Mouse (Mus musculus): ENCODE data around the gene Ulk2. TPM values are rescaled to one million over a fixed set of nuclear protein-coding genes. Genes with fewer than 3 reads are reported as not detected.

Ulk2 gene
- polyA plus RNA-seq, 1 experiment = 62.3 TPM

- peak; percentile 94 to 98 for DNase-seq (ENCODE audit: extremely low spot score in 1 of 2, low spot score in 1 of 2)
Measured at GRCm38 (mm10) chr11:61761584-61762407, 93.1 kb downstream of the Ulk2 start, which contains the start of gene Prpsap2. TSS of gene Prpsap2 (minus strand) at chr11:61762088.

GRCm38 (mm10) chr11:61760518-61760917, 94.4 kb downstream of the Ulk2 start:
- peak in 1 of 2 experiments; percentile 53 for DNase-seq (ENCODE audit: extremely low spot score in 1 of 2, low spot score in 1 of 2)

GRCm38 (mm10) chr11:61757151-61757550, 97.7 kb downstream of the Ulk2 start:
- DNase-seq (ENCODE audit: extremely low spot score in 1 of 2, low spot score in 1 of 2) = no peak

DNA sequence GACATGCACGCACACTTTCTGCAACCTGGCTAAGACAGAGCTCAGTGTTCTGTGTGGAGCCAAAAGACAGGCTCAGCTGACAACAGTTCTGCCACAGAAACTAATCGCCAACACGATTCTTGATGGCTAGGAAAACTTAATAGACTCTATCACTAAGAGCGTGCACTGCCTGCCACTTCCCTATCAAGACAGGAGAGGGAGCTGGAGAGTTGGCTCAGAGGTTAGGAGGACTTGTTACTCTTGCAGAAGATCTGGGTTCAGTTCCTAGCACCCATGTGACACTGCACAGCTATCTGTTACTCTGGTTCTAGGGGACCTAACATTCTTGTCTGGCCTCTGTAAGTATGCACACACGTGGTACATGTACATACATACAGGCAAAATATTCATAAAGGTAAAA, 103.3 kb downstream of the Ulk2 start:
- peak in 1 of 2 experiments; percentile 42 for DNase-seq (ENCODE audit: extremely low spot score in 1 of 2, low spot score in 1 of 2)

GRCm38 (mm10) chr11:61747161-61747560, 107.7 kb downstream of the Ulk2 start:
- DNase-seq (ENCODE audit: extremely low spot score in 1 of 2, low spot score in 1 of 2) = no peak

DNA sequence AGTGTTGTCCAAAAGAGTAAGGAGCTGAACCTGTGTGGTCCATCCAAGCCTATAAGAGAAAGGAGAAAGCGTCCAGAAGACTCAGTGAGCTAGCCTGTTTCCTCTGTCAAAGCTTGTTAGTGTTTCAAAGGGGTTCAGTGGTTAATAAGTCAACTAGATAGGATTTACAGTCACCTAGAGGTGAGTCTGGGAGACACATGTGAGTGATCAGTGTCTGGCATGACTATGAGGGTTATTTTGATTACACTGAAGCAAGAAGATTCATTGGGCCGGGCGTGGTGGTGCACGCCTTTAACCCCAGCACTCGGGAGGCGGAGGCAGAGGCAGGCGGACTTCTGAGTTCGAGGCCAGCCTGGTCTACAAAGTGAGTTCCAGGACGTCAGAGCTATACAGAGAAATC, 109.1 kb downstream of the Ulk2 start:
- no peak for DNase-seq (ENCODE audit: extremely low spot score in 1 of 2, low spot score in 1 of 2)

DNA sequence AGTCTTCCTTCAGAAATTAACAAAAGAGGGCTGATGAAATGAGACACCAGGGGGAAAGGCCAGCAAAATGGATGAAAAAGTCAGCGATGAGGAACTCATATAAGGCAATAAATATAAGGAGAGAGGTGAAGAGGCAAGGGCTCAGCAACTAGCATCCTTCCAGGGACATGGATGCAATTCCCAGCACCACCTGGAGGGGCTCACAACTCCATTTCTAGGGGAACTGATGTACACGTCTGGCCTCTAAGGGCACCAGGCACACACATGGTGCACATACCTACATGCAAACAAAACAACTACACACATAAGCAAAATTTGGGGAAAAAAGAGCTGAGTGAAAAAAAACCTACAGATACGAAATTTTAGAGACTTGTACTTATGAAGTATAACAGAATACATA, 110.4 kb downstream of the Ulk2 start:
- no peak for DNase-seq (ENCODE audit: extremely low spot score in 1 of 2, low spot score in 1 of 2)

- no peak for DNase-seq (ENCODE audit: extremely low spot score in 1 of 2, low spot score in 1 of 2)
Measured at GRCm38 (mm10) chr11:61743768-61744167, 111.1 kb downstream of the Ulk2 start.

- no peak for DNase-seq (ENCODE audit: extremely low spot score in 1 of 2, low spot score in 1 of 2)
Measured at GRCm38 (mm10) chr11:61740500-61740899, 114.4 kb downstream of the Ulk2 start.

DNA sequence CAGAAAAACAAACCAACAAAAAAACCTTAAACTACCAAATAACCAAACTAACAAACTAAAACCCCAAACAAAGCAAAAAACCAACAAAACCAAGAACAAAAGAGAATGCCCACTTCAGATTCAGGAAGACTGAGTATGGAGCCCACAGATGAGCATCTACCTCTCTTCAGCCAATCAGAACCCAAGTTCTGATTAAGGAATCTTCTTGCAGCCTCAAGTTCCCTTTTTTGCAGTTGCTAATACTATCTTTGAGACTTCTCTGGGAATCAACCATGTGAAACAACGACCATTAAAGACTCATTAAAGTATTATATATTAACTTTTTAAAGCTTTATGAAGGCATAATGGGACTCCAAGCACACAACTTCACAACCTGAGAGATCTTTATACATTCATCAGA, 117.6 kb downstream of the Ulk2 start:
- DNase-seq (ENCODE audit: extremely low spot score in 1 of 2, low spot score in 1 of 2) = no peak

DNA sequence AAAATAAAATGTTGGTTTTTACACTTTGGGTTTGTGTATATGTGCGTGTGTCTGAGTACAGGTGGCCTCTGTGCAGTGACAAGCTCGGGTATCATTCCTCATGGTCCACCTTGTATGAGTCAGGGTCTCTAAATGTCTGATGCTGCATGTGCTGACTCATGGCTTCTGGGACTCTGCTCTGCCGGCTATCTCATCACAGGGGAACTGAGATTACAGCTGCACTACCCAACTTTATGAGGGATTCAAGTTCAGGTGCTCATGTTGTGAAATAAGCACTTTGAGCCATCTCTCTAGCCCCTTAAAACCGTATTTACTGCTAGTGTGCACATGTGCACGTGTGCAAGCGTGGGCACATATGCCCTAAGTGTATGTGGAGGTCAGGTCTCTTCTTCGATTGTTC, 122.2 kb downstream of the Ulk2 start:
- no peak for DNase-seq (ENCODE audit: extremely low spot score in 1 of 2, low spot score in 1 of 2)

DNA sequence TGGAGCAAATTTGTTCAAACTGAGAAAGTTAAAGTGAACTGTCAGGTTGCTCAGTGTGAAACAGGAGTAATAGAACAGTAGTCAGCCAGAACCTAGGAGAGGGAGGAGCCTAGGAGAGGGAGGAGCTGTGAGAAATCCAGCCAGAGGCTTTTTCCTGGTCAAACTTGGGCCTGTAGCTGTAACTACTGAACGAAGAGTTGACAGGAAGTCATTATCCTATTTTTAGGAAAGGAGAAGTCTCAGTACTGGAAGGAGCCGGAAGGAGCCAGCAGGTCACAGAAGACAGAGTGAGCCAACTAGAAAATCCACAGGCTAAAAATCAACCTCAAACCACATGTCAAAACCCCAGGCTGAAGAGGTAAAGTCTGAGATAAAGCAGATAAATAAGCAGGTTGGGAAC, 126.8 kb downstream of the Ulk2 start:
- DNase-seq (ENCODE audit: extremely low spot score in 1 of 2, low spot score in 1 of 2) = no peak

Other genes starting within 250 kb of the Ulk2 start
- 6.6 and 7.2 TPM in 2 replicates for gene Grap, start 201.8 kb downstream of the Ulk2 start, polyA plus RNA-seq (2012; rRNA removed)
- 0.06 and 0.13 TPM in 2 replicates for gene Fam83g, start 171.0 kb downstream of the Ulk2 start, polyA plus RNA-seq (2012; rRNA removed)
- gene Slc5a10, start 134.2 kb downstream of the Ulk2 start, polyA plus RNA-seq (2012; rRNA removed) = 0.04 and 0.13 TPM in 2 replicates
- 40.1 and 44.6 TPM in 2 replicates for gene Prpsap2, start 93.0 kb downstream of the Ulk2 start, polyA plus RNA-seq (2012; rRNA removed)
- gene Akap10, start 75.2 kb upstream of the Ulk2 start, polyA plus RNA-seq (2012; rRNA removed) = 14.0 and 16.2 TPM in 2 replicates
- 30.6 and 35.0 TPM in 2 replicates for gene Specc1, start 101.7 kb upstream of the Ulk2 start, polyA plus RNA-seq (2012; rRNA removed)